Mouse (Mus musculus) left cerebral cortex, adult 9 months (tissue): ENCODE measurements at regions not wholly inside any gene's neighbourhood (a gene's known extent, or its start where the extent isn't known, plus 50 kb on each side); places are given as distances from the start of the nearest gene placed in this dataset.
"Not testable (repeated sequence)": the region's sequence is repeated elsewhere in the genome, so short reads cannot be mapped to it uniquely, and the experiment has no call there.

Experiments
- DNase-seq, 2 experiments: peaks; one replicate each; pipeline ENCODE4 v3.0.0; 2022; ENCODE audit warnings: low spot score in 2 of 2

- no peak for DNase-seq
Observed at GRCm38 (mm10) chr2:99470856-99471465, 803.9 kb upstream of the Gm10800 start.

GRCm38 (mm10) chr2:99431254-99431653 lies 764.2 kb upstream of the Gm10800 start:
- no peak for DNase-seq

GRCm38 (mm10) chr2:99430511-99430910 lies 763.4 kb upstream of the Gm10800 start:
- no peak for DNase-seq

GRCm38 (mm10) chr2:99421622-99422021 lies 754.5 kb upstream of the Gm10800 start:
- no peak for DNase-seq

- peak in 1 of 2 experiments; percentile 4 for DNase-seq
Observed at GRCm38 (mm10) chr2:99409483-99409882, 742.4 kb upstream of the Gm10800 start.

- no peak for DNase-seq
Observed at GRCm38 (mm10) chr2:99379746-99380145, 712.6 kb upstream of the Gm10800 start.

GRCm38 (mm10) chr2:99363651-99364050 lies 696.5 kb upstream of the Gm10800 start:
- DNase-seq, result not testable (repeated sequence)

- DNase-seq, result no peak
Observed at GRCm38 (mm10) chr2:99329166-99329565, 662.1 kb upstream of the Gm10800 start.
